In genomic region chr8:116893938-116894337, GRCm38 (mm10) we compare ENCODE assay signal across 25 mouse cellular contexts.
"Had no signal": no experiment of that assay in that cellular context is flagged by ENCODE, and none has a peak within 500 bp of the region (broad histone marks: within the 10 kb centered on the region; RNA-seq: fewer than 3 reads in every experiment).

No protein-coding gene starts in this region.

- H3K4me1 ChIP-seq: heart, embryonic 13.5 days; heart, embryonic 15.5 days; hindbrain, embryonic 13.5 days; hindbrain, embryonic 15.5 days; kidney, embryonic 15.5 days; limb, embryonic 13.5 days; limb, embryonic 15.5 days had no signal

- H3K27ac ChIP-seq: gastrocnemius, adult 2 months; heart, adult 2 months; heart, embryonic 13.5 days; heart, embryonic 15.5 days; hindbrain, embryonic 13.5 days; hindbrain, embryonic 15.5 days; hindbrain, postnatal 0 days; kidney, embryonic 15.5 days; kidney, postnatal 0 days; limb, embryonic 13.5 days; limb, embryonic 15.5 days had no signal

- H3K4me2 ChIP-seq: heart, embryonic 11.5 days; heart, embryonic 13.5 days; heart, embryonic 15.5 days; hindbrain, embryonic 13.5 days; hindbrain, embryonic 15.5 days; kidney, embryonic 15.5 days; limb, embryonic 13.5 days; limb, embryonic 15.5 days had no signal

- H3K27me3 ChIP-seq: heart, embryonic 13.5 days; heart, embryonic 15.5 days; hindbrain, embryonic 13.5 days; hindbrain, embryonic 15.5 days; kidney, embryonic 15.5 days; limb, embryonic 13.5 days; limb, embryonic 15.5 days had no signal

- ATAC-seq: hindbrain, postnatal 0 days; intestine, embryonic 16.5 days had no signal

- H3K4me3 ChIP-seq: gastrocnemius, adult 2 months; heart, adult 2 months; heart, embryonic 13.5 days; heart, embryonic 15.5 days; hindbrain, embryonic 13.5 days; hindbrain, embryonic 15.5 days; kidney, embryonic 15.5 days; limb, embryonic 13.5 days; limb, embryonic 15.5 days had no signal

- H3K9ac ChIP-seq: heart, embryonic 13.5 days; heart, embryonic 15.5 days; hindbrain, embryonic 13.5 days; hindbrain, embryonic 15.5 days; kidney, embryonic 15.5 days; limb, embryonic 13.5 days; limb, embryonic 15.5 days had no signal

- DNase-seq: gastrocnemius, adult 2 months; gastrocnemius, postnatal 10 days; gastrocnemius, postnatal 25 days; heart, adult 2 months; heart, postnatal 14 days; heart, postnatal 36 days; kidney, adult 11 months; kidney, adult 2 months; kidney, adult 9 months; kidney, postnatal 14 days; kidney, postnatal 36 days; layer of hippocampus, adult 9-11 months; layer of hippocampus, postnatal 36 days; left cerebral cortex, postnatal 4 days had no signal

- H3K9me3 ChIP-seq: heart, embryonic 15.5 days; limb, embryonic 15.5 days had no signal
